ENCODE assay signal across 8 mouse cellular contexts in genomic region chr13:96670019-96670405, GRCm38 (mm10). TPM values are rescaled to one million over a fixed set of nuclear protein-coding genes. Genes with fewer than 3 reads are reported as not detected.
DNase-seq lines count a peak whose midpoint lies in the region; ATAC-seq and TF ChIP-seq lines count a peak whose summit lies in the region.

No protein-coding gene starts in this region.

- WGBS in kidney, embryonic 14.5 days = 3% methylated on average over 13 of the region's 13 CpGs
- 2% methylated on average over 13 of the region's 13 CpGs for WGBS in forebrain, postnatal 0 days
- WGBS in midbrain, embryonic 11.5 days = 8% methylated on average over 13 of the region's 13 CpGs

- peaks cover 20% of the 10 kb centered on the region for H3K36me3 ChIP-seq in kidney, embryonic 14.5 days (ENCODE audit: control insufficient read depth, insufficient read depth, low read length)
- peaks cover 14 to 24% of the 10 kb centered on the region in 2 experiments for H3K36me3 ChIP-seq in MEL (ENCODE audit: control insufficient read depth in 1 of 2, insufficient read depth in 2 of 2, low read length in 2 of 2)
- peaks cover 12% of the 10 kb centered on the region for H3K36me3 ChIP-seq in forebrain, postnatal 0 days (ENCODE audit: insufficient read depth)
- H3K36me3 ChIP-seq in midbrain, embryonic 11.5 days (ENCODE audit: control insufficient read depth, insufficient read depth, low read length) = peaks cover 8% of the 10 kb centered on the region; the same call in 1 of the 2 replicates

- H3K4me3 ChIP-seq in kidney, embryonic 14.5 days (ENCODE audit: low read length) = peak overlapping the region; percentile 87
- peak overlapping the region; percentile 63 to 87 for H3K4me3 ChIP-seq in MEL (ENCODE audit: control insufficient read depth in 1 of 2, insufficient read depth in 1 of 2, low read depth in 2 of 2, low read length in 2 of 2)
- peak overlapping the region; percentile 90 for H3K4me3 ChIP-seq in forebrain, postnatal 0 days (ENCODE audit: low read depth, low read length)
- peak overlapping the region; percentile 78 for H3K4me3 ChIP-seq in midbrain, embryonic 11.5 days (ENCODE audit: low read depth, low read length)

- H3K27me3 ChIP-seq in kidney, embryonic 14.5 days (ENCODE audit: control insufficient read depth, insufficient read depth, low read length) = no peaks in the 10 kb centered on the region
- no peaks in the 10 kb centered on the region for H3K27me3 ChIP-seq in MEL (ENCODE audit: control insufficient read depth in 1 of 2, insufficient read depth in 2 of 2, low read length in 2 of 2)
- no peaks in the 10 kb centered on the region for H3K27me3 ChIP-seq in forebrain, postnatal 0 days (ENCODE audit: insufficient read depth, low read length)
- H3K27me3 ChIP-seq in midbrain, embryonic 11.5 days (ENCODE audit: control insufficient read depth, insufficient read depth, low read length) = no peaks in the 10 kb centered on the region

- TF ChIP-seq CTCF in MEL (IDR thresholded peaks at IDR 0.05 in 2 of 3, conservative IDR thresholded peaks at IDR 0.05 in 1 of 3; ENCODE audit: control insufficient read depth in 1 of 3, insufficient read depth in 1 of 3, low read depth in 2 of 3, low read length in 3 of 3, poor library complexity in 1 of 3, severe bottlenecking in 1 of 3) = no peak
- TF ChIP-seq CTCF in forebrain, postnatal 0 days (IDR thresholded peaks at IDR 0.05; ENCODE audit: low read depth) = no peak

- peaks cover 31% of the 10 kb centered on the region for H3K79me2 ChIP-seq in MEL (ENCODE audit: control insufficient read depth, insufficient read depth, low read length, poor library complexity)

- TF ChIP-seq EP300 in MEL (IDR thresholded peaks at IDR 0.05; ENCODE audit: low read depth in 1 of 2, low read length in 2 of 2) = no peak

- H3K9ac ChIP-seq in kidney, embryonic 14.5 days (ENCODE audit: low read depth, low read length) = peak overlapping the region; percentile 87
- peak overlapping the region; percentile 69 for H3K9ac ChIP-seq in MEL (ENCODE audit: control insufficient read depth, low read depth, low read length, poor library complexity, severe bottlenecking)
- H3K9ac ChIP-seq in forebrain, postnatal 0 days = peak overlapping the region; percentile 93
- peak overlapping the region; percentile 94 for H3K9ac ChIP-seq in midbrain, embryonic 11.5 days (ENCODE audit: low read length)

- H3K4me1 ChIP-seq in kidney, embryonic 14.5 days (ENCODE audit: control insufficient read depth, insufficient read depth, low read length) = peaks cover 17% of the 10 kb centered on the region
- peaks cover 5 to 9% of the 10 kb centered on the region in 2 experiments for H3K4me1 ChIP-seq in MEL (ENCODE audit: control insufficient read depth in 1 of 2, insufficient read depth in 2 of 2, low read length in 2 of 2)
- H3K4me1 ChIP-seq in forebrain, postnatal 0 days (ENCODE audit: insufficient read depth) = peaks cover 26% of the 10 kb centered on the region
- H3K4me1 ChIP-seq in midbrain, embryonic 11.5 days (ENCODE audit: control insufficient read depth, insufficient read depth, low read length) = peaks cover 26% of the 10 kb centered on the region

- TF ChIP-seq RAD21 in MEL (IDR thresholded peaks at IDR 0.05; ENCODE audit: low read depth, low read length) = no peak

- peak overlapping the region; percentile 83 for H3K27ac ChIP-seq in kidney, embryonic 14.5 days (ENCODE audit: low read depth, low read length)
- peak overlapping the region; percentile 17 for H3K27ac ChIP-seq in MEL (ENCODE audit: control insufficient read depth, low read depth, low read length)
- H3K27ac ChIP-seq in forebrain, postnatal 0 days (ENCODE audit: low read depth, low read length) = peak overlapping the region; percentile 93
- peak overlapping the region; percentile 92 for H3K27ac ChIP-seq in midbrain, embryonic 11.5 days (ENCODE audit: low read depth, low read length)

- H3K4me2 ChIP-seq in kidney, embryonic 14.5 days (replicated peaks; ENCODE audit: low read depth, low read length) = peak overlapping the region; percentile 66
- H3K4me2 ChIP-seq in forebrain, postnatal 0 days (ENCODE audit: low read depth) = peak overlapping the region; percentile 65
- H3K4me2 ChIP-seq in midbrain, embryonic 11.5 days = peak overlapping the region; percentile 52

- no peaks in the 10 kb centered on the region for H3K9me3 ChIP-seq in kidney, embryonic 14.5 days (ENCODE audit: control insufficient read depth, low read length)
- H3K9me3 ChIP-seq in MEL (replicated peaks; ENCODE audit: insufficient read depth, low read length) = no peaks in the 10 kb centered on the region
- H3K9me3 ChIP-seq in forebrain, postnatal 0 days (ENCODE audit: low read length) = no peaks in the 10 kb centered on the region
- H3K9me3 ChIP-seq in midbrain, embryonic 11.5 days (ENCODE audit: control insufficient read depth, low read length) = no peaks in the 10 kb centered on the region

- no peak for TF ChIP-seq POLR2A in MEL (IDR thresholded peaks at IDR 0.05; ENCODE audit: control insufficient read depth in 1 of 2, insufficient read depth in 1 of 2, low read depth in 1 of 2, low read length in 2 of 2, poor library complexity in 1 of 2)

- DNase-seq in kidney, adult 11 months = no peak
- DNase-seq in MEL (ENCODE audit: low read depth, low spot score) = peak; percentile 54
- peak; percentile 57 for DNase-seq in forebrain, postnatal 0 days
- no peak for DNase-seq in midbrain, embryonic 11.5 days (ENCODE audit: low spot score, missing footprints)
- no peak for DNase-seq in spleen, adult 18-20 months
- no peak for DNase-seq in lung, postnatal 10 days

- ATAC-seq in kidney, embryonic 14.5 days (ENCODE audit: low FRiP score, low TSS enrichment) = no peak
- ATAC-seq in forebrain, postnatal 0 days = no peak
- ATAC-seq in midbrain, embryonic 11.5 days (ENCODE audit: low FRiP score) = no peak
- no peak for ATAC-seq in inflammation-experienced regulatory T-cells, adult 6 months

TF ChIP-seq in MEL, 35 proteins besides CTCF, POLR2A, EP300 and RAD21:
- no peak for TF ChIP-seq BHLHE40 (IDR thresholded peaks at IDR 0.05; ENCODE audit: borderline replicate concordance, low read depth, low read length)
- TF ChIP-seq TCF12 (IDR thresholded peaks at IDR 0.05; ENCODE audit: low read depth, low read length) = 0 out of 2 replicates have a peak, but pooled peaks have one; percentile 24
- 0 out of 2 replicates have a peak, but pooled peaks have one; percentile 10 for TF ChIP-seq SIN3A (IDR thresholded peaks at IDR 0.05; ENCODE audit: low read length)
- TF ChIP-seq MXI1 (IDR thresholded peaks at IDR 0.05; ENCODE audit: low read depth, low read length) = peak; percentile 41; the same call in 1 of the 2 replicates
- TF ChIP-seq CHD1 (IDR thresholded peaks at IDR 0.05; ENCODE audit: low read depth, low read length) = peak; percentile 94
- no peak for TF ChIP-seq ZNF384 (IDR thresholded peaks at IDR 0.05; ENCODE audit: low read depth, low read length)
- TF ChIP-seq MAZ (IDR thresholded peaks at IDR 0.05; ENCODE audit: low read depth, low read length) = no peak

RNA-seq across cellular contexts. Expression of gene Hmgcr, which starts 0.7 kb away (rescaled TPM):
- polyA plus RNA-seq in kidney, embryonic 14.5 days (2014; fragmentation: Nextera tagmentation; extraction: Ambion mirVana) = 44.8 and 89.8 TPM in 2 replicates
- total RNA-seq in MEL (2012; rRNA removed) = 52.5 and 54.1 TPM in 2 replicates
- polyA plus RNA-seq in MEL (2012; ENCODE audit: insufficient read depth in 1 of 2, insufficient read length in 2 of 2, low read depth in 1 of 2, low replicate concordance in 2 of 2, missing spikeins in 1 of 2) = 10 to 100 TPM in 1 of 2 experiments, not detected in 1; 69.8 TPM
- total RNA-seq in forebrain, postnatal 0 days (2014; rRNA removed) = 230 and 249 TPM in 2 replicates
- 142 and 175 TPM in 2 replicates for polyA plus RNA-seq in forebrain, postnatal 0 days (2015; fragmentation: Nextera tagmentation; extraction: Ambion mirVana)
- 215 and 234 TPM in 2 replicates for polyA plus RNA-seq in midbrain, embryonic 11.5 days (2014; fragmentation: Nextera tagmentation; extraction: Ambion mirVana)
- 10 to 100 TPM; 44.2 to 73.9 (median 53.7) TPM for polyA plus RNA-seq in inflammation-experienced regulatory T-cells, adult 6 months (2017; shearing (Covaris generic))

Comparison
In these comparisons a context has a peak if more than half of its experiments do, and no peak if none do; other contexts are left out.
1. H3K27ac ChIP-seq: peak in every context shown above with its lines; median percentile 93 in forebrain, postnatal 0 days; 92 in midbrain, embryonic 11.5 days; 83 in kidney, embryonic 14.5 days; 17 in MEL.
2. DNase-seq: peak in MEL (single experiment) and forebrain, postnatal 0 days (single experiment); none in kidney, adult 11 months (single experiment), midbrain, embryonic 11.5 days (single experiment), spleen, adult 18-20 months (0 of 2) and lung, postnatal 10 days (single experiment).
3. Peak in every context shown above with its lines, with median percentiles within 50 percentile points of each other: H3K4me2 ChIP-seq, H3K4me3 ChIP-seq and H3K9ac ChIP-seq.